Mouse (Mus musculus) testis, adult 2 months (tissue): ENCODE data around the gene Cdyl2. TPM values are rescaled to one million over a fixed set of nuclear protein-coding genes. Genes with fewer than 3 reads are reported as not detected.

Experiments
- H3K27ac ChIP-seq: fragments of 200-500 bp; 2 replicates; pipeline ENCODE4 v1.5.1; 2012; ENCODE audit warnings: low read depth, low read length; ENCODE audit not compliant: control insufficient read depth, insufficient read depth
- H3K27me3 ChIP-seq: fragments of 200-500 bp; 2 replicates; pipeline ENCODE4 v1.6.1; 2012; ENCODE audit warnings: mild to moderate bottlenecking, low read length, moderate library complexity; ENCODE audit not compliant: control insufficient read depth, insufficient read depth
- H3K36me3 ChIP-seq: fragments of 200-500 bp; 2 replicates; pipeline ENCODE4 v1.6.1; 2012; ENCODE audit warnings: mild to moderate bottlenecking, low read length; ENCODE audit not compliant: control insufficient read depth, insufficient read depth
- H3K4me1 ChIP-seq: fragments of 200-500 bp; 2 replicates; pipeline ENCODE4 v1.6.1; 2012; ENCODE audit warnings: low read length; ENCODE audit not compliant: control insufficient read depth, insufficient read depth
- H3K4me3 ChIP-seq: fragments of 200-500 bp; 2 replicates; pipeline ENCODE4 v1.5.1; 2012; ENCODE audit warnings: low read depth, mild to moderate bottlenecking, low read length, moderate library complexity, mixed read lengths; ENCODE audit not compliant: control insufficient read depth
- CTCF ChIP-seq: fragments of 200-500 bp; IDR thresholded peaks from 2 replicates; pipeline ENCODE4 v1.5.1; 2012; ENCODE audit warnings: low read depth, mild to moderate bottlenecking, inconsistent platforms, low read length, moderate library complexity; ENCODE audit not compliant: control insufficient read depth, insufficient read depth, insufficient replicate concordance
- POLR2A ChIP-seq: fragments of 200-500 bp; IDR thresholded peaks from 2 replicates; pipeline ENCODE4 v1.6.1; 2012; ENCODE audit warnings: low read depth, mild to moderate bottlenecking, inconsistent platforms, low read length, moderate library complexity; ENCODE audit not compliant: control insufficient read depth
- polyA plus RNA-seq: library from polyadenylated mRNA; depleted of rRNA; stranded (reverse); fragments of >200 nt; gene quantifications from 2 replicates; pipeline ENCODE4 v1.2.3, GENCODE M21; 2012

The Cdyl2 gene
- polyA plus RNA-seq, 1 experiment, result 11.9 TPM

GRCm38 (mm10) chr8:116692931-116693330, 39.9 kb downstream of the Cdyl2 start:
- no peak for TF ChIP-seq POLR2A
- no peak for TF ChIP-seq CTCF
- Histone ChIP-seq H3K27ac (no peak overlapping the region), H3K36me3 (no peaks in the 10 kb centered on the region), H3K4me1 (no peaks in the 10 kb centered on the region; the same call in 1 of the 2 replicates), H3K27me3 (no peaks in the 10 kb centered on the region), H3K4me3 (peak overlapping the region; percentile 27)

GRCm38 (mm10) chr8:116689741-116690140, 43.0 kb downstream of the Cdyl2 start:
- H3K27me3 ChIP-seq, result no peaks in the 10 kb centered on the region
- no peak overlapping the region for H3K4me3 ChIP-seq
- TF ChIP-seq POLR2A (no peak), CTCF (no peak)
- no peak overlapping the region for H3K27ac ChIP-seq
- H3K36me3 ChIP-seq, result no peaks in the 10 kb centered on the region
- H3K4me1 ChIP-seq, result no peaks in the 10 kb centered on the region; the same call in 1 of the 2 replicates

DNA sequence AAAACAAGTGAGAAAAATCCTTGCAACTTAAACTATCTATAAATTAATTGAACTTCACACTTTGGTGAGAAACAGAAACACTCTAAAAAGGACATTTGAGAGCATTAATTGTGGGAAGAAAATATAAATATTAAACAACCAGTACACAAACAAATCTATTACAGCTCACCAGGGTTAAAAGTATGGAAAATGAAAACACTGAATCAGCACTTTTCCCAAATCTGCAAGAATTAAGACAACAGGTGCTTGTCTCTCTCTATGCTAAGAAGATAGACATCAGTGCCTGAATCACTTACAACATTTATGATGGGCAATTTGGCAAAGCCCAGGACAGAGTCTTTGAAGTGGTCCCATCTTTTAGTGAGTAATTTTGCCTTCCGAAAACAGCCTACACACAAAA, 56.6 kb downstream of the Cdyl2 start:
- H3K36me3 ChIP-seq, result no peaks in the 10 kb centered on the region
- H3K27ac ChIP-seq, result no peak overlapping the region
- H3K4me3 ChIP-seq, result no peak overlapping the region
- TF ChIP-seq CTCF, result no peak
- H3K27me3 ChIP-seq, result no peaks in the 10 kb centered on the region
- H3K4me1 ChIP-seq, result no peaks in the 10 kb centered on the region

DNA sequence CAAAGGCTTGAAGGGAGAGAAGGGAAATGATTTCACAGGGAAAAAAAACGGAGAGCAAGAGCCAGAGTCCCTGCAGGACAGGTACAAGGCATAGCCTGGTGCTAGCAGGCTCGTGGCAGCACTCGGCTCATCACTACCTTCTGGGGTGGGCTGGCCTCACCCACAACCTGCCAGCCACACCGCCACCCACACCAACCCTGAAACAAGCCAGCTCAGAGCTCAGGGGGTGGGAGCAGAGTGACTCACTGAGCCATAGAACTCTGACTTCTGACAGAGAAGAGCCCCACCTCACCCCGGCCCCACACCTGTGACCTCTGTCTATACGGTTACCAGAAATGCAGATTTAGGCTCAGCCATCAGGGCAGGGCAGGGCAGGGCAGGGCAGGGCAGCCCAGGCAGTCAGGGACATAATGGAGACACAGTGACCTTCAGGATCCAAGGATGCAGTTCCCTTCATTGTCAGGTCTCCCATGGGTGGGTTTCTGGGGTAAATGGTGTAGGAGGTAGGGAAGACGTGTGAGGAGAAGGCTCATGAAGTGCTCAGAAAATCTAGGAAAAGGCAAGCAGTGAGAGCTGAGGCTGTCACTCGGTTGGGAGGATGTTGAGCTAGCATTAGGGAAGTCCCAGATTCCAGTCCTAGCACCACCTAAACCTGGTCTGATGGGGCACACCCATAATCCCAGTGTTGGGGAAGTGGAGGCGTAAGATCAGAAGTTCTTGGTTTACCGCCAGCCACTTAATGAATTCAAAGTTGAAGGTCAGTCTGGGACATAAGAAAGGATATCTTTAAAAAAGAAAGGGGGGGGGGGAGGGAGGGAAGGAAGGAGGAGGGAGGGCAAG, 58.6 kb downstream of the Cdyl2 start:
- Histone ChIP-seq H3K27ac (no peak overlapping the region), H3K36me3 (no peaks in the 10 kb centered on the region), H3K4me1 (no peaks in the 10 kb centered on the region; the same call in 1 of the 2 replicates), H3K4me3 (no peak overlapping the region), H3K27me3 (no peaks in the 10 kb centered on the region)
- TF ChIP-seq CTCF (no peak), POLR2A (no peak)

DNA sequence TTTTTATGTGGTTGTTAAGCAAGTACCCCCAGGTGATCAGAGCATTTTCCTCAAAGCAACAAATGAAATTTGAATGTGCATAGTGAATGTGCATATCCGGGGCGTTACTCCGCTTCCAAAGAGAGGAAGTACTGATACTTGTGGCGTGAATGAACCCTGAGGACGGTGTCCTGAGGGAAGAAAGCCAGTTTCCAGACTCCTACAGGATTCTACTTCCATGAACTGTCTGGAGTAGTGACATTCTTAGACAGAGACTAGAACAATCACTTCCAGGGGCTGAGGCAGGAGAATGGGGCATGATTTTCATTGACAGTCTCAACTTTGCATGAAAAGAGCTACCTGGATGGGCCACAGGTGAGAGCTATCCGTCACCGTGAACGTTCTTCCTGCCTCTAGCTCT, 59.3 kb downstream of the Cdyl2 start:
- Histone ChIP-seq H3K27ac (no peak overlapping the region), H3K4me1 (no peaks in the 10 kb centered on the region; the same call in 1 of the 2 replicates), H3K27me3 (no peaks in the 10 kb centered on the region), H3K36me3 (no peaks in the 10 kb centered on the region), H3K4me3 (no peak overlapping the region)
- TF ChIP-seq CTCF (no peak), POLR2A (no peak)

DNA sequence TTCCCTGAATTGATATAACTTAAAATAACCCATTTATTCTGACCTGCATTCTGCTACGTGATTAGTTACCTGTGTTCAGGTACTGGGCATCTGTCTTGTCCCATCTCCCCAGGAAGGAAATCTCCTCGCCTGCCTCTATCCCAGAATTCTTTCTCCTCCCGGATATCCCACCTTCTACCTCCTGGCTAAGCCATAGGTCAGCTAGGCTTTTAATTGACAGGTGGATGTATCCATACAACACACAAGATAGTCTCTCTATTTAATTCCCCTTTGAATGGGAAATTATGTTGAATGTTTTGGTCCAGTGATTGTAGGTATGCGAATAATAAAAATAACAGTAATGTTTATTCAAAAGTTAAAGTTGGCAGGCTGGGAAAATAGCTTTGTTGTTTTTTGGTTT, 59.7 kb downstream of the Cdyl2 start:
- Histone ChIP-seq H3K4me3 (no peak overlapping the region), H3K4me1 (no peaks in the 10 kb centered on the region; the same call in 1 of the 2 replicates), H3K27ac (no peak overlapping the region), H3K36me3 (no peaks in the 10 kb centered on the region), H3K27me3 (no peaks in the 10 kb centered on the region)
- no peak for TF ChIP-seq POLR2A
- TF ChIP-seq CTCF, result no peak

- Histone ChIP-seq H3K4me1 (no peaks in the 10 kb centered on the region; the same call in 1 of the 2 replicates), H3K27me3 (no peaks in the 10 kb centered on the region), H3K36me3 (no peaks in the 10 kb centered on the region), H3K4me3 (no peak overlapping the region), H3K27ac (no peak overlapping the region)
- TF ChIP-seq CTCF, result no peak
Measured at GRCm38 (mm10) chr8:116671543-116671942, 61.2 kb downstream of the Cdyl2 start.
